Mouse (Mus musculus): ENCODE measurements around the gene Ccna2.

DNA sequence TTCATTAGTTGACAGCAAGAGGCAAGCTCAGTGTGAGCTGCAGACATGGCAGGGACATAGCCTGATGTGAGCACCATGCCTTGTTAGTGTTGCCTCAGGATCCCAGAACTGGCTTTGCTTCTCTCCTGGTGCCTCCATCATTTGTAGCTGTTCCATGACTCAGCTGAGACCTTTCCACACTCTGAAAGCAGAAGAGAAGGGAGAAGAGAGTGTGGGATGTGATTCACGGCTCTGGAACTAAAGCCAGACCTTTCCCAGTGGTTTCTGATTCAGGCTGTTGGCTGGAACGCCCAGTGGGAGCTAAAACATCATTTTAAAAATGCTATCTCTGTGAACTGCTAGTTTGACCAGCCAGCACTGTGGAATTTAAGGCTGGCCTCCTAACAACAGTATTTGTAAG lies 31.2 kb downstream of the Ccna2 start:
- TF ChIP-seq CTCF (IDR thresholded peaks at IDR 0.05; ENCODE audit: control insufficient read depth, insufficient read depth, low read length) (no peak), POLR2A (IDR thresholded peaks at IDR 0.05; ENCODE audit: borderline replicate concordance, control insufficient read depth, low read depth, low read length) (no peak)

All from bone marrow, adult 2 months (tissue).